Mouse (Mus musculus) brain, embryonic 14.5 days (tissue): ENCODE data around the gene Gm21188.
"Not testable (repeated sequence)": the region's sequence is repeated elsewhere in the genome, so short reads cannot be mapped to it uniquely, and the experiment has no call there.

Experiments
- CTCF ChIP-seq: fragments of 200-500 bp; IDR thresholded peaks from 2 replicates; pipeline ENCODE4 v1.5.1; 2012; ENCODE audit warnings: inconsistent platforms, mild to moderate bottlenecking, moderate library complexity, borderline replicate concordance; ENCODE audit not compliant: insufficient read depth, insufficient read length; ENCODE audit errors: extremely low read depth
- POLR2A ChIP-seq: fragments of 200-500 bp; IDR thresholded peaks from 2 replicates; pipeline ENCODE4 v1.6.1; 2012; ENCODE audit warnings: mild to moderate bottlenecking, inconsistent platforms, borderline replicate concordance; ENCODE audit not compliant: poor library complexity, insufficient read depth, insufficient read length, severe bottlenecking; ENCODE audit errors: extremely low read depth

- not testable (repeated sequence) for TF ChIP-seq CTCF, POLR2A
These were observed 25.1 kb downstream of the Gm21188 start, which contains the start of gene Gm36079 for GRCm38 (mm10) chr13:120026911-120027310.
